Mouse (Mus musculus) kidney, postnatal 14 days (tissue): ENCODE measurements around the gene Tapt1.
A peak's percentile ranks its signal among the peaks of the same experiment; 100 is the strongest.

Experiments used
- DNase-seq: peaks from one replicate; pipeline ENCODE4 v3.0.0; 2022; ENCODE audit warnings: mixed read lengths

The Tapt1 gene

DNA sequence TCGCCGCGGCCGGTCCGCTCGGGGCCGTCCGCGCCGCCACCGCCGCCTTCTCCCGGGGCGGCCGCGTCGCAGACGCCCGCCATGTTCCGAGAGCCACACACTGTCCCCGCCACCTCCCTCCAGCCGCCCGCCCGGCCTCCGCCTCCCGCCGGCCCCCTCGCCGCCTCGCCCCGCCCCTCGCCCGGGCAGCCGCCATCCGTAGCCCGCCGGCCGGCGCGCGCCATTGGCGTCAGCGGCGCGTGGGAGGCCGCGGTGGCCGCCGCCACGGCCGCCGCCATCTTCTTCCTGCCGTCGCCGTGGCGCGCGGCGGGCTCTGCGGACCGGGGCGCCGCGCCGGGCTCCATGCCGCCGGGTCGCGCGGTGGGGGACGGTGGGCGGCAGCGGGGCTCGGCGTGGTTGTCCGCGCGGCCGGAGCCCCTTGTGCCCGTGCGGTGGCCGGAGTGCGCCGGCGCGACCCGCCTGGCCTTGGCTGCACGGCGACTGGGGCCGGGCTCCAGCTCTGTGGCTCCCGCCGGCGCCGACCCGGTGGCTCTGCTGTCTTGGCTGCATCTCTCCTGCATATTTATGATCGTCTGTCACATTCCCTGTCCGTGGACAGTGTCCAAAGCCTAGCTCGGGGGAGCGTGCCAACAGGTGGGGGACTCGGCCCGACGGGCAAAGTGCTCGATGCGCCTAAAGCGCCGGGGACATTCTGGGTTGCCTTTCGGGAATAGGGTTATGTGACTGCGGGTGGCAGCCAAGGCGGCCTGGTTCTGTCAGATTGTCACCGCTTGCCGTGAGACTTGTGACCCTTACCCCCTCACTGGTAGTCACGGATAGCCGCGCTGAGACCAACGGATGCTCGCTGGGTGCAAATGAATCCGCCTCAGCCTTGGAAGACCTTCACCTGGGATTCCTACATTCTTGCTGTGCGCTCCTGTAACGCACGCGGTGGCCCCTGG is at the start of gene Tapt1:
Gene Tapt1, minus strand, starts transcription at position 106 of the 941 bp plus-strand sequence.
- DNase-seq: peak; percentile 94

- no peak for DNase-seq
Observed at GRCm38 (mm10) chr5:44271564-44271963, 45.1 kb upstream of the Tapt1 start.

DNA sequence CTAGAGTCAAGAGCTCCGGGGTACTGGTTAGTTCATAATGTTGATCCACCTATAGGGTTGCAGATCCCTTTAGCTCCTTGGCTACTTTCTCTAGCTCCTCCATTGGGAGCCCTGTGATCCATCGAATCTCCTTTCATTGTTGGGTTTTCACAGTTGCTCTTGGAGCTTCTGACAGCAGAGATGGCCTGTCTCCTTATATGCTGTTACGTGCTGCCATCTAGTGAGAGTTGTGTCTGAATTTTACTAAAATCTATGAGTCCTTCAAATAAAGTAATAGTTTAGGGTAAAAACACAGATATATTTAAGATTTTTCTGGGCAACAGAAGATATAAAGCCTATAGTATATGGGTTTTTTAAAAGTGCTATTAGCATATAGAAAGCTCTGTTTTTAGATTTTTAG is 42.1 kb upstream of the Tapt1 start:
- DNase-seq: peak; percentile 43

DNA sequence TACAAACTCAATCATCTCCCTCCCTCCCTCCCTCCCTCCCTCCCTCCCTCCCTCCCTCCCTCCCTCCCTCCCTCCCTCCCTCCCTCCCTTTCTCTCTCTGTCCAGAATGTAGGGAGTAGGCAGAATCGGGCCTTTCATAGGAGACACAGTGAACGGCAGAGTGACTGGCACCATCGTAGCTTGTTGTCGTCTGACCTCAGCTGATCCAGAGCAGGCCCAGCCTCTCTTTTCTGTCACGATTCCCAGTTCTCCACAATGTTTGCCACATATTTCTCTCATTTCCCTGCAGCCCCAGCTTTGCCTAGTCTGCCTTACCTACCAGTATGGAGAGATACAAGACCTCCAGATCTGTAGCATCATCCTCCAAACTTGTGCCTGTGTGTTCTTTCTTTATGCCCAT is 35.3 kb upstream of the Tapt1 start:
- no peak for DNase-seq

GRCm38 (mm10) chr5:44261172-44261571 is 34.7 kb upstream of the Tapt1 start:
- DNase-seq: no peak

DNA sequence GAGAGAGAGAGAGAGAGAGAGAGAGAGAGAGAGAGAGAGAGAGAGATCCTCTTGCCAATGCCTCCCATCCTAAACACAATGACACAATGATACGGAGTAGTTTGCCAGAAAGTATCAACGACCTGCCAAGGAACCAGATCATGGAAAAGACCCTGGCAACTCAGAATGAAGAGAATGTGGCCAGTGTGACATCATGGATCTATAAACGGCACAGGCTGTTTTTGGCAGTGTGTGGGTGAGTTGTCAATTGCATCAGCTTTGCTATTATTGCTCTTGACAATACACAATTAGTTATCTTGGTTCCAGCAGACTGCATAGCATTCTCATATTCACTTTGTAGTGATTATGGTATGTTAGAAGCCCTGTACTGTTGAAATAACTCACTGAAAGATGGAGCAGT is 33.3 kb upstream of the Tapt1 start:
- no peak for DNase-seq

DNA sequence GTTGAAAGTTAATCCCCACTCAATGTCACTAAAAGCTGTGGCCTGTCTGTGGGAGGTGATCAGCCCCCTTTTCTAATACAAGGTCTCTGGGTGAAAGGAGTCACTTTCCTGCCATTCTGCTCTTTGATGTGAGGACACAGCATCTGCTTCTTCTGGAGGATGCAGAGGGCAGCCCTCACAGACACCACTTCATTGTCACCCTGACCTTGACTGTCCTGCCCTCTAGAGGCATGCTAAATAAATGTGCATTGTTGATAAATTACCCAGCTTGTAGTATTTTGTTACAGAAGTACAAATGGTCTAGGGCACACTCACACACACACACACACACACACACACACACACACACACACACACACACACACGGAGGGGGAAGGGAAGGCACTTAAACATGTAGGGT is 31.7 kb upstream of the Tapt1 start:
- DNase-seq: no peak

- DNase-seq: no peak
Observed at GRCm38 (mm10) chr5:44257401-44257800, 31.0 kb upstream of the Tapt1 start.

DNA sequence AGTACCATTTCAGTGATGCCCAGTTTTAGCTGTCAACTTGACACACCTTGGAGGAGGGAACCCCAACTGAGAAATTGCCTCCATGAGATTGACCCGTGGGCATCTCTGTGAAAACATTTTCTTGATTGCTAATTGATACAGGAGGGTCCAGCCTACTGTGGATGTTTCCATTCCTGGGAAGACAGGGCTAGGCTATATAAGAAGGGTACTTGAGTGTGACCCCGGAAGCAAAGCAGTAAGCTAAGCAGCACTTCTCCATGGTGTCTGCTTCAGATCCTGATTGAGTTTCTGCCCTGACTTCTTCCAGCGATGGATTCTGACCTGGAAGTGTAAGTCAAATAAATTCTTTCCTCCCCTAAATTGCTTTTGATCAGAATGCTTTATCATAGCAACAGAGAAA is 30.1 kb upstream of the Tapt1 start:
- no peak for DNase-seq

GRCm38 (mm10) chr5:44255756-44256398 is 29.5 kb upstream of the Tapt1 start:
- no peak for DNase-seq

GRCm38 (mm10) chr5:44253449-44253848 is 27.0 kb upstream of the Tapt1 start:
- no peak for DNase-seq

GRCm38 (mm10) chr5:44252395-44252794 is 26.0 kb upstream of the Tapt1 start:
- no peak for DNase-seq

GRCm38 (mm10) chr5:44250211-44250955 is 24.0 kb upstream of the Tapt1 start:
- no peak for DNase-seq

DNA sequence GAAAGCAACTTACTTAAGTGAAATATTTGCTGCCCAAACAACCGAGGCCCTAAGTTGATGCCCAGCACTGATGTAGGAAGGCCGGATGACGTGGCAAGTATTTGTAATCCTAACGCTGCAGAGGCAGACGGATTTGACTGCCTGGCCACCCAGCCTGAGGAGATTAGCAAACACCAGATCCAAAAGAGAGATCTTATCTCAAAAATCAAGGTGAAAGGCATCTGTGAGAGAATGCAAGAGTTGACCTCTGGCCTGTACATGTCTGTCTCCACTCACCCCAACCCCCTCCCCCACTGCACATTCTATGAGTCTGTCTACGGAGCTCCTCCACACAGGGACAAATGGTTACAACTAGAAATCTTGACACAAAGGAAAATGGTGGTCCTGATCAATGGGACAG is 22.9 kb upstream of the Tapt1 start:
- DNase-seq: no peak

DNA sequence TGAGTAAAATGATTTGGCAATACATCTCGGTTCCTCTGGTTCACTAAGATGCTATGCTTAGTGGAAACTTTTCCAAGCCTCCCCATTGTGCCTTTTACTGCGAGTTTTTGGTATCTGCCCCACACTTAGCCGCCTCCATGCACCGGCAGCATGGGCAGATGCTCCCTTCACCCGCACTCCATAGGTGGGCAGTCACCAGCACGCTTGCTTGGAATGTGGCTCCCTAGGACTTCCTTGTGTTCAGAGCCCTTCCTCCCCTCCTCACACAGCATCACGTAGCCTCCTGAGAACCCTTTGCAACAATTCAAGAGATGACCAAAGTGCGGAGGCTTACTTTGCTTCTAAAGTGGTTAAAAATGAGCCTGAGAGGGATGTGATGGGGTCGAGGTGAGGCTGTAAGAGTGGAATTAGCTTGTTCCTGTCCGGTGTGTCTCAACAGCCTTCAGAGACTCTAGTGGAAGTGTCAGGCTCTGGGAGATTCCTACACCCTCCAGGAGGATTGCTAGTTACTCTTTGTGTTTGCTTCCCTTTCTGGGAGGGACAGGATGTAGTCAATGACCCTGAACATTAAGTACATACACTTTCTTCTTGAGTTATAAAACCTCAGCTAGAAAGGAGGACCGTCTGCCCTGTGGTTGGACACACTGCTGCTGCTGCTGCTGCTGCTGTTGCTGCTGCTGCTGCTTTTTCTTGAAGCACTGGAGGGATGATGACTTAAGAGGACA is 20.2 kb upstream of the Tapt1 start:
- no peak for DNase-seq

- no peak for DNase-seq
Observed at GRCm38 (mm10) chr5:44244894-44245423, 18.5 kb upstream of the Tapt1 start.

DNA sequence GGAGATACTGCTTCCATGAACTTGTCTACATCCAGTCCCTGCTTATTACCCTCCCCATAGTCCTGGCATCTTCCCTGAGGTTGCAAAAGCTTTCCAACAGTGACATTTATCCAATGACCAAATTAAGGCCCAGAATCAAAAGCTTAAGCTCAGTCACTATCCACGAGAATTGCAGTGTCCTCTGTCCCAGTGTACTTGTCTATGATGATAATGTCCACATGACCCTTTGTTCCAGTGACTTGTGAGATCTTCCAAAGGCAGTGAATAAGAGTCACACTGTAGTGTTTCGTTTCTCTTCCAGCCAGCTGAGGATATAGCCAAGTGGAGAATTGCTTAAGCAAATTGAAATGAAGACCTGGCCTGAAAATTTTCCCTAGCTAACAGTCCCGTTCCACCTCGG is 16.4 kb upstream of the Tapt1 start:
- DNase-seq: no peak

DNA sequence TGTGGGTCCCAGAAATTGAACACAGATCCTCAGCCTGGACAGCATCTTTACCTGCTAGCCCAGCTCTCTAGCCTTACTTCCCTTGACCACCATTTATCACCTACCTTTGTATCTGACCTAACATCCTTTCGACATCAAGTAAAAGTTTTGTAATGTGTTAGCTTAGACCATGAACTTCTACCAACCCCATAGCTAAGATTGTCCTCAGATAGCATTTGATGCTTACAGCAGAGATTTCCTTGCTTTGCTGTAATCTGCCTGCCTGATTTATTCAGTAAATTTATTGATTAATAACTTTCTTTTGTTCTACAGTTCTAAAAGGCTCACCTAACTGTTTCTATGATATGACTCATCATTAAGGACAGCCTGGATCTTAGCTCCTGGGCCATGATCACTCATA is 15.3 kb upstream of the Tapt1 start:
- no peak for DNase-seq

GRCm38 (mm10) chr5:44239187-44240136 is 13.0 kb upstream of the Tapt1 start:
- DNase-seq: peak; percentile 71

GRCm38 (mm10) chr5:44238201-44238600 is 11.8 kb upstream of the Tapt1 start:
- no peak for DNase-seq

DNA sequence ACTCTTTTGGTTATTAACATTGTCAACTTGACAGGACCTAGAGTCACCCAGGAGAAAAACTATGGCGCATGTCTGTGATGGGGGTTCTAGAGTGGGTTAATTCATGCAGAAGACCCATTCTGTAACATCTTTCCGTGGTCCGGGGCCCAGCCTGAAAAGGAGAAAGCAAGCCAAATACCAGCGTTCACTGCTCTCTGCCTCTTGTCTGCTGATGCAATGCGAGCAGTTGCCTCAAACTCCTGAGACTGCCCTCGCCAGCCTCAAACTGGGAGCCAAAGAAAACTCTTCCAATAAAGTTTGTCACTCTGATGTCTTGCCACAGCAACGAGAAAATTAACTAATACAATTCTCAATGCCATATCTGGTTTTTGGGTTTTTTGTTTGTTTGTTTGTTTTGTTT is 8.2 kb upstream of the Tapt1 start:
- no peak for DNase-seq
